Comparison of ENCODE assay signal across 15 mouse cellular contexts in genomic region chr9:63354168-63354567, GRCm38 (mm10). TPM values are rescaled to one million over a fixed set of nuclear protein-coding genes. Genes with fewer than 3 reads are reported as not detected.
DNase-seq lines count a peak whose midpoint lies in the region; ATAC-seq lines count a peak whose summit lies in the region.
"Had no signal": no experiment of that assay in that cellular context is flagged by ENCODE, and none has a peak within 500 bp of the region (broad histone marks: within the 10 kb centered on the region; RNA-seq: fewer than 3 reads in every experiment).

No protein-coding gene starts in this region.

- peak; percentile 58 for DNase-seq in adrenal gland, adult 2 months
- no peak for DNase-seq in adrenal gland, postnatal 25 days
- peak; percentile 13 for DNase-seq in lung, postnatal 36 days
- no peak for DNase-seq in lung, adult 18-20 months
- peak; percentile 57 for DNase-seq in adipocyte (ENCODE audit: low spot score)
- peak; percentile 60 for DNase-seq in kidney, postnatal 10 days
- no peak for DNase-seq in right cerebral cortex, postnatal 25 days
- DNase-seq: cerebellum, postnatal 10 days; gastrocnemius, postnatal 14 days; layer of hippocampus, postnatal 36 days; lung, postnatal 4 days; right cerebral cortex, postnatal 14 days; thymus, adult 2 months had no signal

- ATAC-seq in megakaryocyte-erythroid progenitor cell, adult 5-6 weeks (replicated peaks; ENCODE audit: low FRiP score, low TSS enrichment, poor library complexity, severe bottlenecking), result no peak
- ATAC-seq: forebrain, embryonic 14.5 days had no signal

RNA-seq across cellular contexts. Expression of gene Map2k5, which starts 23.5 kb away (rescaled TPM):
- total RNA-seq in adrenal gland, adult 2 months (2021), result 10 to 100 TPM; 23.9 to 31.1 TPM
- 86.9 and 96.0 TPM in 2 replicates for polyA plus RNA-seq in adrenal gland, adult 2 months (2012; rRNA removed)
- 35.5 and 50.7 TPM in 2 replicates for total RNA-seq in adrenal gland, postnatal 25 days (2021)
- total RNA-seq in megakaryocyte-erythroid progenitor cell, adult 5-6 weeks (2014; fragmentation: Nextera tagmentation), result 16.6 and 26.5 TPM in 2 replicates
- total RNA-seq in megakaryocyte-erythroid progenitor cell, adult 5-6 weeks (2017), result 11.3 and 11.8 TPM in 2 replicates

RNA-seq across cellular contexts. Expression of gene 2300009A05Rik, which starts 44.9 kb away (rescaled TPM):
- 10 to 100 TPM; 43.3 to 50.5 TPM for total RNA-seq in adrenal gland, adult 2 months (2021)
- 228 and 230 TPM in 2 replicates for polyA plus RNA-seq in adrenal gland, adult 2 months (2012; rRNA removed)
- total RNA-seq in adrenal gland, postnatal 25 days (2021), result 69.3 and 70.0 TPM in 2 replicates
- total RNA-seq in megakaryocyte-erythroid progenitor cell, adult 5-6 weeks (2014; fragmentation: Nextera tagmentation), result 11.4 and 22.5 TPM in 2 replicates
- 5.1 and 12.0 TPM in 2 replicates for total RNA-seq in megakaryocyte-erythroid progenitor cell, adult 5-6 weeks (2017)

Comparison
In these comparisons a context has a peak if more than half of its experiments do, and no peak if none do; other contexts are left out.
1. DNase-seq: peak in adrenal gland, adult 2 months (single experiment), lung, postnatal 36 days (single experiment), adipocyte (single experiment) and kidney, postnatal 10 days (single experiment); none in adrenal gland, postnatal 25 days (single experiment), lung, adult 18-20 months (0 of 2) and right cerebral cortex, postnatal 25 days (single experiment).